Mouse (Mus musculus) CH12.LX (cell line): ENCODE measurements at regions not wholly inside any gene's neighbourhood (a gene's known extent, or its start where the extent isn't known, plus 50 kb on each side); places are given as distances from the start of the nearest gene placed in this dataset.

Experiments used
- DNase-seq: peaks from one replicate; pipeline ENCODE4 v3.0.0-alpha.2; 2013; ENCODE audit errors: extremely low read depth
- H3K27ac ChIP-seq: 2 replicates; pipeline ENCODE4 v1.5.1; 2012; ENCODE audit warnings: low read depth, mild to moderate bottlenecking, control low read depth, moderate library complexity; ENCODE audit not compliant: insufficient read depth
- H3K27me3 ChIP-seq: replicated peaks from 2 replicates; pipeline ENCODE3; 2012; ENCODE audit warnings: inconsistent platforms
- H3K36me3 ChIP-seq, 2 experiments: replicated peaks in 1 of 2; 2 replicates each; pipeline versions ENCODE3 to v1.6.1; 2012; ENCODE audit warnings: inconsistent platforms in 1 of 2, low read length in 1 of 2, mild to moderate bottlenecking in 1 of 2, mixed read lengths in 1 of 2, moderate library complexity in 1 of 2; ENCODE audit not compliant: control insufficient read depth in 1 of 2, insufficient read depth in 1 of 2
- H3K4me1 ChIP-seq, 2 experiments: 2 replicates each; pipeline ENCODE4 v1.6.1; 2012; ENCODE audit warnings: inconsistent platforms in 1 of 2, moderate library complexity in 1 of 2; ENCODE audit not compliant: insufficient read depth in 2 of 2, control insufficient read depth in 1 of 2
- H3K4me2 ChIP-seq: 2 replicates; pipeline ENCODE4 v1.6.1; 2012; ENCODE audit warnings: low read depth, mild to moderate bottlenecking, control low read depth; ENCODE audit not compliant: poor library complexity, insufficient read depth, severe bottlenecking
- H3K4me3 ChIP-seq, 3 experiments: fragments of 150-350 bp in 1 of 3; sonication (generic) in 1 of 3; replicated peaks in 1 of 3; 2 replicates each; pipeline versions ENCODE3 to v1.5.1; 2011 to 2012; ENCODE audit warnings: low read depth in 2 of 3, low read length in 2 of 3, mild to moderate bottlenecking in 2 of 3, moderate library complexity in 2 of 3, control low read depth in 1 of 3, improper control_type of control experiment in 1 of 3, inconsistent platforms in 1 of 3, mixed read lengths in 1 of 3; ENCODE audit not compliant: poor library complexity in 1 of 3
- H3K79me2 ChIP-seq: replicated peaks from 2 replicates; pipeline ENCODE4 v1.6.1; 2012; ENCODE audit warnings: mild to moderate bottlenecking, moderate library complexity; ENCODE audit not compliant: control insufficient read depth, poor library complexity, insufficient read depth, severe bottlenecking; ENCODE audit errors: extremely low read depth
- H3K9ac ChIP-seq: 2 replicates; pipeline ENCODE4 v1.6.1; 2012; ENCODE audit warnings: low read depth, mild to moderate bottlenecking, control low read depth, moderate library complexity; ENCODE audit not compliant: insufficient read depth
- H3K9me3 ChIP-seq: replicated peaks from 2 replicates; pipeline ENCODE3; 2012; ENCODE audit warnings: low read length, inconsistent platforms, mixed read lengths
- BHLHE40 ChIP-seq: IDR thresholded peaks from 2 replicates; pipeline ENCODE4 v1.6.1; 2011; ENCODE audit warnings: mild to moderate bottlenecking, low read depth, low read length, improper control_type of control experiment
- CHD1 ChIP-seq: IDR thresholded peaks from 2 replicates; pipeline ENCODE4 v1.6.1; 2012; ENCODE audit warnings: low read depth, low read length, improper control_type of control experiment, inconsistent platforms
- CHD2 ChIP-seq: IDR thresholded peaks from 2 replicates; pipeline ENCODE4 v1.6.1; 2011; ENCODE audit warnings: low read length, improper control_type of control experiment
- E2F4 ChIP-seq: IDR thresholded peaks from 2 replicates; pipeline ENCODE4 v1.6.1; 2011; ENCODE audit warnings: low read depth, low read length, improper control_type of control experiment; ENCODE audit not compliant: insufficient replicate concordance
- ELF1 ChIP-seq: IDR thresholded peaks from 2 replicates; pipeline ENCODE4 v1.6.1; 2014; ENCODE audit warnings: low read depth, mild to moderate bottlenecking, inconsistent platforms, low read length, improper control_type of control experiment
- ETS1 ChIP-seq: conservative IDR thresholded peaks from 2 replicates; pipeline ENCODE4 v1.6.1; 2012; ENCODE audit warnings: low read depth, mild to moderate bottlenecking, inconsistent platforms, low read length, improper control_type of control experiment, moderate library complexity
- GABPA ChIP-seq: IDR thresholded peaks from 2 replicates; pipeline ENCODE4 v1.6.1; 2012; ENCODE audit warnings: low read depth, low read length, improper control_type of control experiment, inconsistent platforms; ENCODE audit not compliant: insufficient replicate concordance
- HCFC1 ChIP-seq: IDR thresholded peaks from 2 replicates; pipeline ENCODE4 v1.6.1; 2012; ENCODE audit warnings: low read depth, mild to moderate bottlenecking, inconsistent platforms, low read length, improper control_type of control experiment
- JUN ChIP-seq: IDR thresholded peaks from 2 replicates; pipeline ENCODE4 v1.6.1; 2011; ENCODE audit warnings: low read depth, mild to moderate bottlenecking, low read length, improper control_type of control experiment, moderate library complexity; ENCODE audit not compliant: insufficient read depth
- JUND ChIP-seq: conservative IDR thresholded peaks from 2 replicates; pipeline ENCODE4 v1.6.1; 2011; ENCODE audit warnings: low read depth, low read length, improper control_type of control experiment
- MAFK ChIP-seq: IDR thresholded peaks from 2 replicates; pipeline ENCODE4 v1.6.1; 2011; ENCODE audit warnings: low read length, improper control_type of control experiment; ENCODE audit not compliant: insufficient replicate concordance
- MAX ChIP-seq: IDR thresholded peaks from 2 replicates; pipeline ENCODE4 v1.6.1; 2011; ENCODE audit warnings: low read length, improper control_type of control experiment
- MAZ ChIP-seq: IDR thresholded peaks from 2 replicates; pipeline ENCODE4 v1.6.1; 2012; ENCODE audit warnings: low read depth, mild to moderate bottlenecking, inconsistent platforms, low read length, improper control_type of control experiment, moderate library complexity
- MEF2A ChIP-seq: IDR thresholded peaks from 2 replicates; pipeline ENCODE4 v1.6.1; 2014; ENCODE audit warnings: low read depth, mild to moderate bottlenecking, inconsistent platforms, low read length, improper control_type of control experiment, borderline replicate concordance
- MYC ChIP-seq: IDR thresholded peaks from 2 replicates; pipeline ENCODE4 v1.6.1; 2011; ENCODE audit warnings: low read depth, mild to moderate bottlenecking, improper control_type of control experiment, low read length
- NELFE ChIP-seq: IDR thresholded peaks from 2 replicates; pipeline ENCODE4 v1.6.1; 2011; ENCODE audit warnings: low read depth, low read length, improper control_type of control experiment
- NRF1 ChIP-seq: IDR thresholded peaks from 2 replicates; pipeline ENCODE4 v1.6.1; 2014; ENCODE audit warnings: low read depth, mild to moderate bottlenecking, inconsistent platforms, low read length, improper control_type of control experiment, moderate library complexity
- PAX5 ChIP-seq: IDR thresholded peaks from 2 replicates; pipeline ENCODE4 v1.6.1; 2012; ENCODE audit warnings: low read length, inconsistent platforms, mixed read lengths
- POLR2A ChIP-seq: IDR thresholded peaks from 2 replicates; pipeline ENCODE4 v1.6.1; 2011; ENCODE audit warnings: low read depth, mild to moderate bottlenecking, improper control_type of control experiment, low read length
- POLR2AphosphoS2 ChIP-seq: IDR thresholded peaks from 2 replicates; pipeline ENCODE4 v1.6.1; 2011; ENCODE audit warnings: low read depth, low read length, improper control_type of control experiment
- RAD21 ChIP-seq: IDR thresholded peaks from 2 replicates; pipeline ENCODE4 v1.6.1; 2011; ENCODE audit warnings: low read depth, mild to moderate bottlenecking, low read length, improper control_type of control experiment, moderate library complexity
- RCOR1 ChIP-seq: conservative IDR thresholded peaks from 2 replicates; pipeline ENCODE4 v1.6.1; 2012; ENCODE audit warnings: low read depth, mild to moderate bottlenecking, inconsistent platforms, low read length, improper control_type of control experiment
- SIN3A ChIP-seq: IDR thresholded peaks from 2 replicates; pipeline ENCODE4 v1.6.1; 2012; ENCODE audit warnings: low read length, improper control_type of control experiment, inconsistent platforms
- SMC3 ChIP-seq: IDR thresholded peaks from 2 replicates; pipeline ENCODE4 v1.6.1; 2011; ENCODE audit warnings: low read depth, low read length, improper control_type of control experiment
- TBP ChIP-seq: conservative IDR thresholded peaks from 2 replicates; pipeline ENCODE4 v1.6.1; 2011; ENCODE audit warnings: low read depth, low read length, improper control_type of control experiment
- TCF12 ChIP-seq: IDR thresholded peaks from 2 replicates; pipeline ENCODE4 v1.6.1; 2014; ENCODE audit warnings: low read depth, mild to moderate bottlenecking, inconsistent platforms, low read length, improper control_type of control experiment
- UBTF ChIP-seq: IDR thresholded peaks from 2 replicates; pipeline ENCODE4 v1.6.1; 2012; ENCODE audit warnings: low read depth, mild to moderate bottlenecking, inconsistent platforms, low read length, improper control_type of control experiment, moderate library complexity
- USF1 ChIP-seq: IDR thresholded peaks from 2 replicates; pipeline ENCODE4 v1.6.1; 2014; ENCODE audit warnings: low read depth, mild to moderate bottlenecking, inconsistent platforms, low read length, improper control_type of control experiment
- ZC3H11A ChIP-seq: IDR thresholded peaks from 2 replicates; pipeline ENCODE4 v1.6.1; 2012; ENCODE audit warnings: low read depth, mild to moderate bottlenecking, inconsistent platforms, low read length, improper control_type of control experiment
- ZMIZ1 ChIP-seq: IDR thresholded peaks from 2 replicates; pipeline ENCODE4 v1.6.1; 2012; ENCODE audit warnings: low read depth, mild to moderate bottlenecking, inconsistent platforms, low read length, improper control_type of control experiment
- ZNF384 ChIP-seq: IDR thresholded peaks from 2 replicates; pipeline ENCODE4 v1.6.1; 2012; ENCODE audit warnings: low read depth, low read length, improper control_type of control experiment, inconsistent platforms
- dilution Hi-C: fragments of 300-500 bp; cut with MboI; formaldehyde crosslinking; loops from 2 replicates; pipeline ENCODE4 v1.14.3; 2020; ENCODE audit warnings: low sequenced_read_pairs; ENCODE audit not compliant: extremely low pct_unique_long_range_greater_than_20kb, extremely low pct_ligation_motif_present
- in situ Hi-C: fragments of 300-500 bp; cut with MboI; formaldehyde crosslinking; loops from 3 replicates; pipeline ENCODE4 v1.14.3; 2019; ENCODE audit warnings: low sequenced_read_pairs, low pct_ligation_motif_present, low pct_unique_long_range_greater_than_20kb, mixed read lengths

- H3K4me2 ChIP-seq, result no peak overlapping the region
- H3K4me1 ChIP-seq, result peaks cover 0 to 17% of the 10 kb centered on the region in 2 experiments; a peak in 3 of 4 replicates
- H3K9me3 ChIP-seq, result peaks cover 2% of the 10 kb centered on the region
- in situ Hi-C loops (no loop called here), dilution Hi-C loops (no loop called here)
- no peak overlapping the region for H3K4me3 ChIP-seq
- no peak for DNase-seq
- TF ChIP-seq RCOR1, result no peak
- TF ChIP-seq SIN3A, result no peak
- TF ChIP-seq USF1, result no peak
- no peak for TF ChIP-seq TCF12
- no peak for TF ChIP-seq UBTF
- TF ChIP-seq CHD2, result no peak
- TF ChIP-seq TBP, result no peak
- TF ChIP-seq E2F4, result no peak
- TF ChIP-seq NELFE, result no peak
- TF ChIP-seq MEF2A, result no peak
- TF ChIP-seq POLR2AphosphoS2, result no peak
- TF ChIP-seq MAX, result no peak
- no peak for TF ChIP-seq MAFK
- no peak for TF ChIP-seq PAX5
- no peak for TF ChIP-seq MYC
- no peak for TF ChIP-seq NRF1
- no peak for TF ChIP-seq ZNF384
- H3K79me2 ChIP-seq, result no peaks in the 10 kb centered on the region
- no peak overlapping the region for H3K27ac ChIP-seq
- H3K9ac ChIP-seq, result no peak overlapping the region
- H3K27me3 ChIP-seq, result no peaks in the 10 kb centered on the region
- H3K36me3 ChIP-seq, result no peaks in the 10 kb centered on the region
Measured at GRCm38 (mm10) chr3:100381363-100381762, 107.8 kb downstream of the Tent5c start.

GRCm38 (mm10) chr3:100376162-100376561 lies 113.0 kb downstream of the Tent5c start:
- DNase-seq, result no peak
- in situ Hi-C loops (no loop called here), dilution Hi-C loops (no loop called here)
- Histone ChIP-seq H3K79me2 (no peaks in the 10 kb centered on the region), H3K9ac (no peak overlapping the region), H3K4me2 (no peak overlapping the region), H3K27me3 (no peaks in the 10 kb centered on the region), H3K27ac (no peak overlapping the region), H3K4me1 (peaks cover 0 to under 1% of the 10 kb centered on the region in 2 experiments; a peak in 2 of 4 replicates), H3K36me3 (no peaks in the 10 kb centered on the region), H3K9me3 (peaks cover 2% of the 10 kb centered on the region), H3K4me3 (no peak overlapping the region)
- TF ChIP-seq GABPA (no peak), BHLHE40 (no peak), UBTF (no peak), ELF1 (no peak), NELFE (no peak), USF1 (no peak), ZMIZ1 (no peak), ZC3H11A (no peak), POLR2A (no peak), HCFC1 (no peak), ETS1 (no peak), SMC3 (no peak), RAD21 (no peak), JUND (no peak), CHD1 (no peak), MAZ (no peak), JUN (no peak), MAFK (no peak)
